Mouse (Mus musculus): ENCODE measurements around the gene Polr2e.

Polr2e gene

GRCm38 (mm10) chr10:80077312-80077711 is 37.7 kb upstream of the Polr2e start:
- Histone ChIP-seq H3K4me1 (replicated peaks; ENCODE audit: low read depth, low read length) (peaks cover 91% of the 10 kb centered on the region), H3K9me3 (ENCODE audit: low read length) (no peaks in the 10 kb centered on the region), H3K27me3 (ENCODE audit: insufficient read depth, low read length) (no peaks in the 10 kb centered on the region), H3K36me3 (ENCODE audit: insufficient read depth, low read length) (peaks cover 87% of the 10 kb centered on the region), H3K4me3 (replicated peaks; ENCODE audit: low read length) (no peak overlapping the region)
- TF ChIP-seq NANOG (IDR thresholded peaks at IDR 0.05; ENCODE audit: borderline replicate concordance, low read length) (no peak), CTCF (conservative IDR thresholded peaks at IDR 0.05; ENCODE audit: low read length) (no peak), POU5F1 (IDR thresholded peaks at IDR 0.05; ENCODE audit: borderline replicate concordance, low read length) (no peak)

- TF ChIP-seq NANOG (IDR thresholded peaks at IDR 0.05; ENCODE audit: borderline replicate concordance, low read length) = no peak
- no peak for TF ChIP-seq CTCF (conservative IDR thresholded peaks at IDR 0.05; ENCODE audit: low read length)
- TF ChIP-seq POU5F1 (IDR thresholded peaks at IDR 0.05; ENCODE audit: borderline replicate concordance, low read length) = no peak
- Histone ChIP-seq H3K36me3 (ENCODE audit: insufficient read depth, low read length) (peaks cover 87% of the 10 kb centered on the region), H3K4me1 (replicated peaks; ENCODE audit: low read depth, low read length) (peaks cover 98% of the 10 kb centered on the region), H3K27me3 (ENCODE audit: insufficient read depth, low read length) (no peaks in the 10 kb centered on the region), H3K4me3 (replicated peaks; ENCODE audit: low read length) (0 out of 2 replicates have a peak overlapping the region, but pooled peaks have one; percentile 79), H3K9me3 (ENCODE audit: low read length) (no peaks in the 10 kb centered on the region)
Measured at GRCm38 (mm10) chr10:80076386-80076785, 36.8 kb upstream of the Polr2e start.

- H3K9me3 ChIP-seq (ENCODE audit: low read length) = no peaks in the 10 kb centered on the region
- H3K4me3 ChIP-seq (replicated peaks; ENCODE audit: low read length) = peak overlapping the region; percentile 79; the same call in 1 of the 2 replicates
- H3K4me1 ChIP-seq (replicated peaks; ENCODE audit: low read depth, low read length) = peaks cover 98% of the 10 kb centered on the region
- H3K36me3 ChIP-seq (ENCODE audit: insufficient read depth, low read length) = peaks cover 87% of the 10 kb centered on the region
- no peaks in the 10 kb centered on the region for H3K27me3 ChIP-seq (ENCODE audit: insufficient read depth, low read length)
- TF ChIP-seq CTCF (conservative IDR thresholded peaks at IDR 0.05; ENCODE audit: low read length) (no peak), NANOG (IDR thresholded peaks at IDR 0.05; ENCODE audit: borderline replicate concordance, low read length) (no peak), POU5F1 (IDR thresholded peaks at IDR 0.05; ENCODE audit: borderline replicate concordance, low read length) (no peak)
Measured at GRCm38 (mm10) chr10:80075924-80076323, 36.3 kb upstream of the Polr2e start.

- Histone ChIP-seq H3K4me3 (replicated peaks; ENCODE audit: low read length) (peak overlapping the region; percentile 79), H3K27me3 (ENCODE audit: insufficient read depth, low read length) (no peaks in the 10 kb centered on the region), H3K36me3 (ENCODE audit: insufficient read depth, low read length) (peaks cover 87% of the 10 kb centered on the region), H3K4me1 (replicated peaks; ENCODE audit: low read depth, low read length) (peaks cover 92% of the 10 kb centered on the region), H3K9me3 (ENCODE audit: low read length) (no peaks in the 10 kb centered on the region)
- no peak for TF ChIP-seq NANOG (IDR thresholded peaks at IDR 0.05; ENCODE audit: borderline replicate concordance, low read length)
- no peak for TF ChIP-seq POU5F1 (IDR thresholded peaks at IDR 0.05; ENCODE audit: borderline replicate concordance, low read length)
- no peak for TF ChIP-seq CTCF (conservative IDR thresholded peaks at IDR 0.05; ENCODE audit: low read length)
Measured at GRCm38 (mm10) chr10:80074813-80075601, 35.4 kb upstream of the Polr2e start.

GRCm38 (mm10) chr10:80072623-80073489 is 33.3 kb upstream of the Polr2e start:
- Histone ChIP-seq H3K4me1 (replicated peaks; ENCODE audit: low read depth, low read length) (peaks cover 88% of the 10 kb centered on the region), H3K9me3 (ENCODE audit: low read length) (no peaks in the 10 kb centered on the region), H3K36me3 (ENCODE audit: insufficient read depth, low read length) (peaks cover 84% of the 10 kb centered on the region), H3K27me3 (ENCODE audit: insufficient read depth, low read length) (no peaks in the 10 kb centered on the region), H3K4me3 (replicated peaks; ENCODE audit: low read length) (peak overlapping the region; percentile 48)
- no peak for TF ChIP-seq CTCF (conservative IDR thresholded peaks at IDR 0.05; ENCODE audit: low read length)
- TF ChIP-seq NANOG (IDR thresholded peaks at IDR 0.05; ENCODE audit: borderline replicate concordance, low read length) = no peak
- no peak for TF ChIP-seq POU5F1 (IDR thresholded peaks at IDR 0.05; ENCODE audit: borderline replicate concordance, low read length)

GRCm38 (mm10) chr10:80071516-80071900 is 31.9 kb upstream of the Polr2e start:
- no peak overlapping the region for H3K4me3 ChIP-seq (replicated peaks; ENCODE audit: low read length)
- H3K27me3 ChIP-seq (ENCODE audit: insufficient read depth, low read length) = no peaks in the 10 kb centered on the region
- no peak for TF ChIP-seq POU5F1 (IDR thresholded peaks at IDR 0.05; ENCODE audit: borderline replicate concordance, low read length)
- no peak for TF ChIP-seq CTCF (conservative IDR thresholded peaks at IDR 0.05; ENCODE audit: low read length)
- TF ChIP-seq NANOG (IDR thresholded peaks at IDR 0.05; ENCODE audit: borderline replicate concordance, low read length) = no peak
- H3K36me3 ChIP-seq (ENCODE audit: insufficient read depth, low read length) = peaks cover 84% of the 10 kb centered on the region
- H3K4me1 ChIP-seq (replicated peaks; ENCODE audit: low read depth, low read length) = peaks cover 83% of the 10 kb centered on the region
- H3K9me3 ChIP-seq (ENCODE audit: low read length) = no peaks in the 10 kb centered on the region

- Histone ChIP-seq H3K27me3 (ENCODE audit: insufficient read depth, low read length) (no peaks in the 10 kb centered on the region), H3K9me3 (ENCODE audit: low read length) (no peaks in the 10 kb centered on the region), H3K36me3 (ENCODE audit: insufficient read depth, low read length) (peaks cover 84% of the 10 kb centered on the region), H3K4me3 (replicated peaks; ENCODE audit: low read length) (no peak overlapping the region), H3K4me1 (replicated peaks; ENCODE audit: low read depth, low read length) (peaks cover 81% of the 10 kb centered on the region)
- no peak for TF ChIP-seq NANOG (IDR thresholded peaks at IDR 0.05; ENCODE audit: borderline replicate concordance, low read length)
- no peak for TF ChIP-seq POU5F1 (IDR thresholded peaks at IDR 0.05; ENCODE audit: borderline replicate concordance, low read length)
- no peak for TF ChIP-seq CTCF (conservative IDR thresholded peaks at IDR 0.05; ENCODE audit: low read length)
Measured at GRCm38 (mm10) chr10:80070837-80071515, 31.4 kb upstream of the Polr2e start.
